Mouse (Mus musculus): ENCODE results near the gene Mfap3l.
"Not testable (repeated sequence)": the region's sequence is repeated elsewhere in the genome, so short reads cannot be mapped to it uniquely, and the experiment has no call there.

The Mfap3l gene

GRCm38 (mm10) chr8:60632250-60632932, at the start of gene Mfap3l:
TSS of gene Mfap3l (plus strand) at chr8:60632827.
- peak; percentile 90 to 94 for DNase-seq (ENCODE audit: low spot score in 2 of 2)

- no peak for DNase-seq (ENCODE audit: low spot score in 2 of 2)
Observed at GRCm38 (mm10) chr8:60583369-60583768, 49.3 kb upstream of the Mfap3l start.

GRCm38 (mm10) chr8:60591352-60592105, 41.1 kb upstream of the Mfap3l start:
- not testable (repeated sequence) for DNase-seq (ENCODE audit: low spot score in 2 of 2)

GRCm38 (mm10) chr8:60594761-60595160, 37.9 kb upstream of the Mfap3l start:
- DNase-seq (ENCODE audit: low spot score in 2 of 2), result peak in 1 of 2 experiments; percentile 47

- DNase-seq (ENCODE audit: low spot score in 2 of 2), result no peak
Observed at GRCm38 (mm10) chr8:60611580-60612111, 21.0 kb upstream of the Mfap3l start.

- peak in 1 of 2 experiments; percentile 54 for DNase-seq (ENCODE audit: low spot score in 2 of 2)
Observed at GRCm38 (mm10) chr8:60616928-60617327, 15.7 kb upstream of the Mfap3l start.

GRCm38 (mm10) chr8:60621561-60621960, 11.1 kb upstream of the Mfap3l start:
- DNase-seq (ENCODE audit: low spot score in 2 of 2), result no peak

- DNase-seq (ENCODE audit: low spot score in 2 of 2), result no peak
Observed at GRCm38 (mm10) chr8:60622056-60622455, 10.6 kb upstream of the Mfap3l start.

- no peak for DNase-seq (ENCODE audit: low spot score in 2 of 2)
Observed at GRCm38 (mm10) chr8:60623438-60623837, 9.2 kb upstream of the Mfap3l start.

GRCm38 (mm10) chr8:60624722-60625121, 7.9 kb upstream of the Mfap3l start:
- DNase-seq (ENCODE audit: low spot score in 2 of 2), result no peak

GRCm38 (mm10) chr8:60627937-60628336, 4.7 kb upstream of the Mfap3l start:
- DNase-seq (ENCODE audit: low spot score in 2 of 2), result no peak

- DNase-seq (ENCODE audit: low spot score in 2 of 2), result no peak
Observed at GRCm38 (mm10) chr8:60629059-60629458, 3.6 kb upstream of the Mfap3l start.

GRCm38 (mm10) chr8:60631504-60631934, 1.1 kb upstream of the Mfap3l start:
- peak; percentile 67 to 88 for DNase-seq (ENCODE audit: low spot score in 2 of 2)

- DNase-seq (ENCODE audit: low spot score in 2 of 2), result peak in 1 of 2 experiments; percentile 46
Observed at GRCm38 (mm10) chr8:60632933-60633655, 467 bp downstream of the Mfap3l start.

GRCm38 (mm10) chr8:60634921-60635320, 2.3 kb downstream of the Mfap3l start:
- DNase-seq (ENCODE audit: low spot score in 2 of 2), result no peak

GRCm38 (mm10) chr8:60635846-60636245, 3.2 kb downstream of the Mfap3l start:
- no peak for DNase-seq (ENCODE audit: low spot score in 2 of 2)

GRCm38 (mm10) chr8:60640046-60640445, 7.4 kb downstream of the Mfap3l start:
- DNase-seq (ENCODE audit: low spot score in 2 of 2), result no peak

GRCm38 (mm10) chr8:60643416-60644020, 10.9 kb downstream of the Mfap3l start:
- no peak for DNase-seq (ENCODE audit: low spot score in 2 of 2)

- DNase-seq (ENCODE audit: low spot score in 2 of 2), result no peak
Observed at GRCm38 (mm10) chr8:60645164-60645563, 12.5 kb downstream of the Mfap3l start.

- no peak for DNase-seq (ENCODE audit: low spot score in 2 of 2)
Observed at GRCm38 (mm10) chr8:60645911-60646310, 13.3 kb downstream of the Mfap3l start.

GRCm38 (mm10) chr8:60647291-60647690, 14.7 kb downstream of the Mfap3l start:
- no peak for DNase-seq (ENCODE audit: low spot score in 2 of 2)

GRCm38 (mm10) chr8:60649081-60649480, 16.5 kb downstream of the Mfap3l start:
- DNase-seq (ENCODE audit: low spot score in 2 of 2), result no peak
